Comparison of ENCODE assay signal across 7 mouse cellular contexts in genomic region chr14:56887514-56887880, GRCm38 (mm10). TPM values are rescaled to one million over a fixed set of nuclear protein-coding genes. Genes with fewer than 3 reads are reported as not detected.
DNase-seq lines count a peak whose midpoint lies in the region; ATAC-seq lines count a peak whose summit lies in the region.

No protein-coding gene starts in this region.

- H3K9me3 ChIP-seq in embryonic facial prominence, embryonic 15.5 days (replicated peaks) = no peaks in the 10 kb centered on the region
- no peaks in the 10 kb centered on the region for H3K9me3 ChIP-seq in limb, embryonic 13.5 days
- H3K9me3 ChIP-seq in stomach, embryonic 14.5 days (ENCODE audit: control insufficient read depth, low read depth, low read length) = peaks cover 6% of the 10 kb centered on the region; the same call in 1 of the 2 replicates

- peak; percentile 20 for DNase-seq in retina, adult 2 months (ENCODE audit: low read depth, low spot score)
- DNase-seq in retina, embryonic 14.5 days (ENCODE audit: low spot score) = no peak
- no peak for DNase-seq in embryo, embryonic 11 days
- DNase-seq in cerebellum, adult 18-20 months = no peak

- no peaks in the 10 kb centered on the region for H3K27me3 ChIP-seq in embryonic facial prominence, embryonic 15.5 days
- H3K27me3 ChIP-seq in limb, embryonic 13.5 days = no peaks in the 10 kb centered on the region
- no peaks in the 10 kb centered on the region for H3K27me3 ChIP-seq in stomach, embryonic 14.5 days (ENCODE audit: control insufficient read depth, insufficient read depth, low read length)

- ATAC-seq in embryonic facial prominence, embryonic 15.5 days (ENCODE audit: insufficient number of reproducible peaks, low FRiP score, low TSS enrichment, low read depth) = no peak
- no peak for ATAC-seq in limb, embryonic 13.5 days (ENCODE audit: low FRiP score, low read depth)
- ATAC-seq in stomach, embryonic 14.5 days (ENCODE audit: insufficient number of reproducible peaks, insufficient read depth, low FRiP score, low read depth) = no peak

- H3K36me3 ChIP-seq in embryonic facial prominence, embryonic 15.5 days = peaks cover 15% of the 10 kb centered on the region; the same call in 1 of the 2 replicates
- peaks cover 31% of the 10 kb centered on the region for H3K36me3 ChIP-seq in limb, embryonic 13.5 days
- peaks cover 4% of the 10 kb centered on the region; the same call in 1 of the 2 replicates for H3K36me3 ChIP-seq in stomach, embryonic 14.5 days (ENCODE audit: control insufficient read depth, insufficient read depth, low read length)

- H3K4me1 ChIP-seq in embryonic facial prominence, embryonic 15.5 days = peaks cover 13% of the 10 kb centered on the region
- H3K4me1 ChIP-seq in limb, embryonic 13.5 days = peaks cover 22% of the 10 kb centered on the region
- peaks cover 10% of the 10 kb centered on the region; the same call in 1 of the 2 replicates for H3K4me1 ChIP-seq in stomach, embryonic 14.5 days (ENCODE audit: control insufficient read depth, insufficient read depth, low read length)

- peak overlapping the region; percentile 59 for H3K4me2 ChIP-seq in embryonic facial prominence, embryonic 15.5 days (replicated peaks)
- peak overlapping the region; percentile 77 for H3K4me2 ChIP-seq in limb, embryonic 13.5 days (replicated peaks)
- peak overlapping the region; percentile 70 for H3K4me2 ChIP-seq in stomach, embryonic 14.5 days (replicated peaks; ENCODE audit: low read depth, low read length)

- peak overlapping the region; percentile 99 for H3K27ac ChIP-seq in embryonic facial prominence, embryonic 15.5 days (replicated peaks)
- peak overlapping the region; percentile 99 for H3K27ac ChIP-seq in limb, embryonic 13.5 days
- H3K27ac ChIP-seq in stomach, embryonic 14.5 days (ENCODE audit: low read length) = peak overlapping the region; percentile 99

- peak overlapping the region; percentile 67 for H3K9ac ChIP-seq in embryonic facial prominence, embryonic 15.5 days
- peak overlapping the region; percentile 90 for H3K9ac ChIP-seq in limb, embryonic 13.5 days
- peak overlapping the region; percentile 91 for H3K9ac ChIP-seq in stomach, embryonic 14.5 days (replicated peaks; ENCODE audit: low read depth, low read length)

- 2% methylated on average over 3 of the region's 3 CpGs for WGBS in embryonic facial prominence, embryonic 15.5 days
- WGBS in limb, embryonic 13.5 days = 0% methylated on average over 3 of the region's 3 CpGs
- WGBS in stomach, embryonic 14.5 days = 0% methylated on average over 3 of the region's 3 CpGs

- peak overlapping the region; percentile 71 for H3K4me3 ChIP-seq in embryonic facial prominence, embryonic 15.5 days (replicated peaks)
- H3K4me3 ChIP-seq in limb, embryonic 13.5 days = peak overlapping the region; percentile 80
- peak overlapping the region; percentile 65 for H3K4me3 ChIP-seq in stomach, embryonic 14.5 days (ENCODE audit: low read depth, low read length)

RNA-seq across cellular contexts. Expression of gene Zmym2, which starts 1.0 kb away (rescaled TPM):
- 36.6 and 39.8 TPM in 2 replicates for polyA plus RNA-seq in embryonic facial prominence, embryonic 15.5 days (2015; fragmentation: Nextera tagmentation; extraction: Ambion mirVana)
- polyA plus RNA-seq in limb, embryonic 13.5 days (2015; fragmentation: Nextera tagmentation; extraction: Ambion mirVana) = 54.5 and 59.0 TPM in 2 replicates
- 47.3 and 54.0 TPM in 2 replicates for polyA plus RNA-seq in stomach, embryonic 14.5 days (2014; fragmentation: Nextera tagmentation; extraction: Ambion mirVana)
